Mouse (Mus musculus): ENCODE results near the gene Blzf1. TPM values are rescaled to one million over a fixed set of nuclear protein-coding genes. Genes with fewer than 3 reads are reported as not detected.
A peak's percentile ranks its signal among the peaks of the same experiment; 100 is the strongest.

Gene Blzf1
- polyA plus RNA-seq, 1 experiment from 2014 or later = 23.5 TPM

DNA sequence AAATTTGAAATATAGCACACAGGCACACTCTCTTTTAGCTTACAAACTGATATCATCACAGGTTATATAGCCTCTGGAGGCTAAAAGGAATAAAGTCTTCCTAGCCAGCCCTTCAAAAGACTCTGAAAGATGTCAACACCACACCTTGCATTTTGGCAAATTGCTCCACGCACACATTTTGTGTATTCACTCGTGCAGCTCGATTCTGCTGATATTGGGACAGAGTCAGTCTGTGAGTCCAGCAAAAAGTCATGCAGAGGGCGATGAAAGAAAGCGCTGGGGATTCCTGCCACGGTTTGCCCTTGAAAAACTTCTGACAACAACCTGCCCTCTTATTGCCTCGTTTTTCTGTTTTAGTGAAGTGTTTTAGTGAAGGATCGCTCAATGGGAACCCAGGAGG, 59.8 kb downstream of the Blzf1 start:
- ATAC-seq (replicated peaks; ENCODE audit: low FRiP score, low TSS enrichment, low read depth) (no peak), DNase-seq (ENCODE audit: low spot score) (no peak)
- H3K4me2 ChIP-seq (ENCODE audit: low read length) = peak overlapping the region; percentile 74; the same call in 1 of the 2 replicates
- H3K27me3 ChIP-seq (replicated peaks; ENCODE audit: control insufficient read depth, insufficient read depth, low read length) = no peaks in the 10 kb centered on the region
- no peak overlapping the region for H3K4me3 ChIP-seq (ENCODE audit: low read depth, low read length)
- no peak overlapping the region; the same call in 1 of the 2 replicates for H3K9ac ChIP-seq (ENCODE audit: low read length)
- no peaks in the 10 kb centered on the region for H3K36me3 ChIP-seq (ENCODE audit: control insufficient read depth, insufficient read depth, low read length)
- H3K9me3 ChIP-seq (ENCODE audit: control insufficient read depth, low read length) = no peaks in the 10 kb centered on the region
- H3K27ac ChIP-seq (ENCODE audit: low read depth) = no peak overlapping the region
- 52% methylated on average over 8 of the region's 8 CpGs for WGBS
- H3K4me1 ChIP-seq (replicated peaks; ENCODE audit: control insufficient read depth, insufficient read depth, low read length) = peaks cover 9% of the 10 kb centered on the region; the same call in 1 of the 2 replicates

DNA sequence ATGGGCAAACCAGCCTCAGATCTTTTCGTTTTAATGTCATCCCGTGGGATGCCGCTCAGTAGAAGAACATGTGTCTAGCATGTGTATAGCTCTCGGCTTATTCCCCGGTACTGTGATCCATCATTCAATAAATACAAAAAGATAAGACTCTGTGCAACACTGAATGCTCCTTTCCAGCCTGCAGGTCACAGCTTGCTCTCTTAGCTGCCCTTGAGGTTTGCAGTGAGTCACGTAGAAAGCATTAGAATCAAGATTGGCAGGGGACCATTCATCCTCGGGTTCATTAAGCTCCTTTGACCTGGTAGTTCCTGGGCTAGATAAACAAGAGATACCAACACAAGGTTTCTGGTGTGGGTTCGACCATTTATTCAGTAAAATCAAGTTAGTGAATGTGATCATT, 64.5 kb downstream of the Blzf1 start:
- Histone ChIP-seq H3K9me3 (ENCODE audit: control insufficient read depth, low read length) (no peaks in the 10 kb centered on the region), H3K4me3 (ENCODE audit: low read depth, low read length) (no peak overlapping the region), H3K27me3 (replicated peaks; ENCODE audit: control insufficient read depth, insufficient read depth, low read length) (no peaks in the 10 kb centered on the region), H3K9ac (ENCODE audit: low read length) (no peak overlapping the region), H3K4me1 (replicated peaks; ENCODE audit: control insufficient read depth, insufficient read depth, low read length) (peaks cover under 1% of the 10 kb centered on the region; the same call in 1 of the 2 replicates), H3K27ac (ENCODE audit: low read depth) (no peak overlapping the region), H3K36me3 (ENCODE audit: control insufficient read depth, insufficient read depth, low read length) (no peaks in the 10 kb centered on the region), H3K4me2 (ENCODE audit: low read length) (no peak overlapping the region)
- ATAC-seq (replicated peaks; ENCODE audit: low FRiP score, low TSS enrichment, low read depth) (no peak), DNase-seq (ENCODE audit: low spot score) (no peak)
- WGBS = 61% methylated on average over 8 of the region's 8 CpGs

DNA sequence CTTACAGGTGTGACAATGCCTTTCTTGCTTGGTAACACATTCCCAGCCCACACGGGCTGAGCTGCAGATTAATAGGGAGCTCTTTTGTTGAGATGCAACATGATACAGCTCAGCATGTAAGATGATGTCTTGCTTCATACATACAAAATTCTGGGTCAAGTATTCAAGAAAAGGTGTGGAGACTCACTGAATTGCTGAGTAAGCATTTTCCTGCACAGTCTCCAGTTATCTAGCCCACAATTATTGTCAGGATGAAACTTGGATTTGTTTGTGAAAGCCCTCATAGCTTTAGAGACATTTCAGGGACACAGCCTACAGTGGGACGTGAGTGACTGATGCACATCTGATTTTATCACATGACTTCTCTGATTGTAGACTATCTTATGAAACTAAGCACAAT, 65.8 kb downstream of the Blzf1 start:
- Histone ChIP-seq H3K4me3 (ENCODE audit: low read depth, low read length) (no peak overlapping the region), H3K4me2 (ENCODE audit: low read length) (no peak overlapping the region), H3K27ac (ENCODE audit: low read depth) (no peak overlapping the region), H3K9me3 (ENCODE audit: control insufficient read depth, low read length) (no peaks in the 10 kb centered on the region), H3K4me1 (replicated peaks; ENCODE audit: control insufficient read depth, insufficient read depth, low read length) (no peaks in the 10 kb centered on the region), H3K36me3 (ENCODE audit: control insufficient read depth, insufficient read depth, low read length) (no peaks in the 10 kb centered on the region), H3K9ac (ENCODE audit: low read length) (no peak overlapping the region), H3K27me3 (replicated peaks; ENCODE audit: control insufficient read depth, insufficient read depth, low read length) (no peaks in the 10 kb centered on the region)
- no peak for ATAC-seq (replicated peaks; ENCODE audit: low FRiP score, low TSS enrichment, low read depth)
- WGBS = 82% methylated on average over 2 of the region's 2 CpGs
- no peak for DNase-seq (ENCODE audit: low spot score)

Other genes starting within 250 kb of the Blzf1 start
- 0.19 and 0.26 TPM in 2 replicates for gene Sell, start 245.5 kb downstream of the Blzf1 start, polyA plus RNA-seq (2014; fragmentation: Nextera tagmentation; extraction: Ambion mirVana)
- 0.22 TPM in 1 of 2 replicates, not detected in the other for gene Selp, start 192.2 kb downstream of the Blzf1 start, polyA plus RNA-seq (2014; fragmentation: Nextera tagmentation; extraction: Ambion mirVana)
- gene F5, start 155.7 kb downstream of the Blzf1 start, polyA plus RNA-seq (2014; fragmentation: Nextera tagmentation; extraction: Ambion mirVana) = 0.58 and 0.60 TPM in 2 replicates
- gene Slc19a2, start 58.4 kb downstream of the Blzf1 start, polyA plus RNA-seq (2014; fragmentation: Nextera tagmentation; extraction: Ambion mirVana) = 14.2 and 16.5 TPM in 2 replicates
- gene Ccdc181, start 31.9 kb downstream of the Blzf1 start, polyA plus RNA-seq (2014; fragmentation: Nextera tagmentation; extraction: Ambion mirVana) = 9.5 and 10.3 TPM in 2 replicates
- gene Nme7, start 3.4 kb downstream of the Blzf1 start, polyA plus RNA-seq (2014; fragmentation: Nextera tagmentation; extraction: Ambion mirVana) = 34.5 and 37.2 TPM in 2 replicates
- gene Atp1b1, start 150.9 kb upstream of the Blzf1 start, polyA plus RNA-seq (2014; fragmentation: Nextera tagmentation; extraction: Ambion mirVana) = 89.7 and 101 TPM in 2 replicates

Measured in intestine, embryonic 14.5 days (tissue).